Mouse (Mus musculus): ENCODE results near the gene Akr1c20. TPM values are rescaled to one million over a fixed set of nuclear protein-coding genes. Genes with fewer than 3 reads are reported as not detected.

Akr1c20 gene
- not detected in 2 replicates for polyA plus RNA-seq (2016; fragmentation: Nextera tagmentation; extraction: Ambion mirVana)

DNA sequence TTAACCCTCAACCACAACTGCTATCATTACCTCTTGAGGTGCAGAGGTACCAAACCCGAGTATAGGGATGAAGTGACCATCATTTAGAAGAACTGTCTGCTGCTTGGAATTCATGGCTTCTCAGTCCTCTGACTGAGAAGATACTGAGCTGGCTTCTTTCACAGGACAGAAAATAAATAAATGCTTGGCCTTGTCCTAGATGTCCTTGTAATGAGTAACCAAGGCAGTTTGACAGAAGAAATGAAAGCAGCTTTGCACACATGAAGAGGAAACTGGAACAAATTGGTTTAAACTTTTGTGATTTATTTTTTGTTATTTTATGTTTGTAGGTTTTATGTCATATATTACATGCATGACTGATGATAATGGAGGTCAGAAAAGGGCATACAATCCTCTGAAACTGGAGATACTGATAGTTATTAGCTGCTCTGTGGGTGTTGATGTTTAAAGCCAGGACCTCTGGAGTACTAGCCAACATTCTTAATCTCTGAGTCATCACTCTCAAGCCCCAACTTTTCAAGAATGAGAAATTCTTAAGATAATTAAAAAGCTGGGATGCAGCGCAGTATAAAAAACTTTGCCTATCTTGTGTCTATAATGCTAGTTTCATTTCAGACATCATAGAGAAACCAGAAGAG, at the start of gene Akr1c20:
Gene Akr1c20, minus strand, starts transcription at position 145 of the 638 bp plus-strand sequence.
- no peak within 1 kb of the TSS for H3K4me2 ChIP-seq
- H3K4me3 ChIP-seq (replicated peaks) = no peak within 1 kb of the TSS
- 84% methylated on average over 2 of the region's 2 CpGs for WGBS
- no peaks in the 10 kb centered on the region for H3K9me3 ChIP-seq
- no peak for ATAC-seq (ENCODE audit: low FRiP score)
- H3K4me1 ChIP-seq = no peaks in the 10 kb centered on the region
- no peak within 1 kb of the TSS for H3K27ac ChIP-seq
- no peaks in the 10 kb centered on the region for H3K36me3 ChIP-seq (replicated peaks)
- no peak within 1 kb of the TSS for H3K9ac ChIP-seq
- no peaks in the 10 kb centered on the region for H3K27me3 ChIP-seq

- no peak overlapping the region for H3K27ac ChIP-seq
- ATAC-seq (ENCODE audit: low FRiP score) = no peak
- WGBS = 82% methylated on average over 2 of the region's 2 CpGs
Observed at GRCm38 (mm10) chr13:4565996-4566395, 42.9 kb upstream of the Akr1c20 start.

GRCm38 (mm10) chr13:4560500-4560899, 37.4 kb upstream of the Akr1c20 start:
- Histone ChIP-seq H3K4me1 (no peaks in the 10 kb centered on the region), H3K27ac (no peak overlapping the region), H3K9me3 (no peaks in the 10 kb centered on the region), H3K36me3 (replicated peaks) (no peaks in the 10 kb centered on the region), H3K4me2 (no peak overlapping the region), H3K27me3 (no peaks in the 10 kb centered on the region), H3K9ac (no peak overlapping the region), H3K4me3 (replicated peaks) (no peak overlapping the region)
- ATAC-seq (ENCODE audit: low FRiP score) = no peak

More at GRCm38 (mm10) chr13:4565996-4566395, 42.9 kb upstream of the Akr1c20 start:
- Histone ChIP-seq H3K36me3 (replicated peaks) (no peaks in the 10 kb centered on the region), H3K27me3 (no peaks in the 10 kb centered on the region), H3K4me1 (no peaks in the 10 kb centered on the region), H3K4me3 (replicated peaks) (no peak overlapping the region), H3K9me3 (no peaks in the 10 kb centered on the region), H3K4me2 (no peak overlapping the region), H3K9ac (no peak overlapping the region)

DNA sequence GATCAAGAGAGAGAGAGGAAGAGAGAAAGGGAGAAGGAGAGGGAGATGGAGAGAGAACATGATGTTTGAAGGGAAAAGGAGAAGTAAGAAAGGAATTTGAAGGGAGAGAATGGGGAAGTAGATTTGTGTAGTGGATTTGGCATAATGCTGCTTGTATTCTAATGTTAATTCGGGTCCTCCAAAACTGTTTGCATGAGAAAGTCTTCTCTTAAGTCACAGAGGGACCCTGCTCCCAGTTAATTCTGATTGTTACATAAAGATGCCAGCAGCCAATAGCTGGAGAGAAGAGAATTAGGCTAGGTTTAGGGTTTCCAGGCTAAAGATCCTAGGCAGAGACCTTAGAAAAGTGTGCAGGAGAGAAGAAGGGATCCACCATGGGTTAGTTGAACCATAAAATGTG, 36.0 kb upstream of the Akr1c20 start:
- H3K27ac ChIP-seq = no peak overlapping the region
- WGBS = 66% methylated on average over 1 of the region's 1 CpGs
- no peak for ATAC-seq (ENCODE audit: low FRiP score)

GRCm38 (mm10) chr13:4514811-4515210, 8.3 kb downstream of the Akr1c20 start:
- H3K9ac ChIP-seq = no peak overlapping the region
- WGBS = 90% methylated on average over 2 of the region's 2 CpGs
- H3K4me2 ChIP-seq = no peak overlapping the region
- no peaks in the 10 kb centered on the region for H3K36me3 ChIP-seq (replicated peaks)
- no peaks in the 10 kb centered on the region for H3K4me1 ChIP-seq
- no peak overlapping the region for H3K27ac ChIP-seq
- ATAC-seq (ENCODE audit: low FRiP score) = no peak
- H3K27me3 ChIP-seq = no peaks in the 10 kb centered on the region
- H3K4me3 ChIP-seq (replicated peaks) = no peak overlapping the region
- H3K9me3 ChIP-seq = no peaks in the 10 kb centered on the region

More for the DNA sequence above, 36.0 kb upstream of the Akr1c20 start:
- Histone ChIP-seq H3K4me3 (replicated peaks) (no peak overlapping the region), H3K4me1 (no peaks in the 10 kb centered on the region), H3K9ac (no peak overlapping the region), H3K4me2 (no peak overlapping the region), H3K9me3 (no peaks in the 10 kb centered on the region), H3K36me3 (replicated peaks) (no peaks in the 10 kb centered on the region), H3K27me3 (no peaks in the 10 kb centered on the region)

- WGBS = 84% methylated on average over 1 of the region's 1 CpGs
- H3K9me3 ChIP-seq = no peaks in the 10 kb centered on the region
Observed at GRCm38 (mm10) chr13:4467896-4468295, 55.2 kb downstream of the Akr1c20 start.

GRCm38 (mm10) chr13:4465641-4466040, 57.5 kb downstream of the Akr1c20 start:
- Histone ChIP-seq H3K27ac (no peak overlapping the region), H3K36me3 (replicated peaks) (no peaks in the 10 kb centered on the region), H3K9me3 (no peaks in the 10 kb centered on the region), H3K4me3 (replicated peaks) (no peak overlapping the region), H3K4me2 (no peak overlapping the region), H3K4me1 (no peaks in the 10 kb centered on the region), H3K9ac (no peak overlapping the region), H3K27me3 (no peaks in the 10 kb centered on the region)
- WGBS = 88% methylated on average over 2 of the region's 2 CpGs
- no peak for ATAC-seq (ENCODE audit: low FRiP score)

More at GRCm38 (mm10) chr13:4467896-4468295, 55.2 kb downstream of the Akr1c20 start:
- Histone ChIP-seq H3K27me3 (no peaks in the 10 kb centered on the region), H3K4me1 (no peaks in the 10 kb centered on the region), H3K27ac (no peak overlapping the region), H3K4me2 (no peak overlapping the region), H3K4me3 (replicated peaks) (no peak overlapping the region), H3K9ac (no peak overlapping the region), H3K36me3 (replicated peaks) (no peaks in the 10 kb centered on the region)
- no peak for ATAC-seq (ENCODE audit: low FRiP score)

Other genes with a start within 250 kb of the Akr1c20 start
- 0.15 and 0.17 TPM in 2 replicates for gene Akr1c12, start 243.9 kb downstream of the Akr1c20 start, polyA plus RNA-seq (2016; fragmentation: Nextera tagmentation; extraction: Ambion mirVana)
- not detected in 2 replicates for gene Akr1c6, start 89.0 kb downstream of the Akr1c20 start, polyA plus RNA-seq (2016; fragmentation: Nextera tagmentation; extraction: Ambion mirVana)
- gene Akr1c21, start 50.7 kb upstream of the Akr1c20 start, polyA plus RNA-seq (2016; fragmentation: Nextera tagmentation; extraction: Ambion mirVana) = not detected in 2 replicates
- 49.5 and 51.8 TPM in 2 replicates for gene Akr1e1, start 85.8 kb upstream of the Akr1c20 start, polyA plus RNA-seq (2016; fragmentation: Nextera tagmentation; extraction: Ambion mirVana)

Data from forebrain, embryonic 12.5 days (tissue).